Mouse (Mus musculus) neural tube, embryonic 11.5 days (tissue): ENCODE data around the gene Dbndd1. TPM values are rescaled to one million over a fixed set of nuclear protein-coding genes. Genes with fewer than 3 reads are reported as not detected.
"Not testable (repeated sequence)": the region's sequence is repeated elsewhere in the genome, so short reads cannot be mapped to it uniquely, and the experiment has no call there.

ENCODE experiments used
- ATAC-seq: fragments of 200-750 bp; cut with Nextera tagmentation; 2 replicates; pipeline ENCODE4 v1.8.0; 2017; ENCODE audit warnings: moderate number of reproducible peaks, mild to moderate bottlenecking, moderate TSS enrichment, moderate library complexity; ENCODE audit not compliant: insufficient read depth, low FRiP score, low TSS enrichment
- DNase-seq: peaks from one replicate; pipeline ENCODE4 v3.0.0-alpha.2; 2015; ENCODE audit warnings: low spot score
- H3K27ac ChIP-seq: fragments of 300-500 bp; sonication (generic); 2 replicates; pipeline ENCODE4 v1.5.1; 2014; ENCODE audit warnings: low read depth, mild to moderate bottlenecking, low read length
- H3K27me3 ChIP-seq: fragments of 300-500 bp; sonication (generic); 2 replicates; pipeline ENCODE4 v1.6.1; 2014; ENCODE audit warnings: mild to moderate bottlenecking, low read length, mixed read lengths; ENCODE audit not compliant: control insufficient read depth, insufficient read depth
- H3K36me3 ChIP-seq: fragments of 300-500 bp; sonication (generic); 2 replicates; pipeline ENCODE4 v1.6.1; 2014; ENCODE audit warnings: mild to moderate bottlenecking, low read length, moderate library complexity, mixed read lengths; ENCODE audit not compliant: control insufficient read depth, insufficient read depth
- H3K4me1 ChIP-seq: fragments of 300-500 bp; sonication (generic); 2 replicates; pipeline ENCODE4 v1.6.1; 2014; ENCODE audit warnings: low read length, mixed read lengths; ENCODE audit not compliant: control insufficient read depth, insufficient read depth
- H3K4me2 ChIP-seq: fragments of 300-500 bp; sonication (generic); 2 replicates; pipeline ENCODE4 v1.6.1; 2014; ENCODE audit warnings: low read depth, mild to moderate bottlenecking, moderate library complexity
- H3K4me3 ChIP-seq: fragments of 300-500 bp; sonication (generic); 2 replicates; pipeline ENCODE4 v1.5.1; 2014; ENCODE audit warnings: low read depth, low read length
- H3K9ac ChIP-seq: fragments of 300-500 bp; sonication (generic); 2 replicates; pipeline ENCODE4 v1.6.1; 2014; ENCODE audit warnings: mild to moderate bottlenecking, low read length
- H3K9me3 ChIP-seq: fragments of 300-500 bp; sonication (generic); 2 replicates; pipeline ENCODE4 v1.6.1; 2016; ENCODE audit warnings: low read length; ENCODE audit not compliant: control insufficient read depth
- WGBS: fragments of 180-500 bp; shearing (Covaris S2); extraction: QIAGEN DNeasy Blood & Tissue Kit; methylation state at CpG from one replicate; pipeline ENCODE4 v1.1.7; 2014; 5-methylcytosine and 5-hydroxymethylcytosine counted together
- polyA plus RNA-seq: library from polyadenylated mRNA; unstranded; fragments of >200 nt; fragmentation: Nextera tagmentation; extraction: Ambion mirVana; gene quantifications from 2 replicates; pipeline ENCODE4 v1.2.1, GENCODE M21; 2014

The Dbndd1 gene
- polyA plus RNA-seq, result 38.6 and 46.3 TPM in 2 replicates

DNA sequence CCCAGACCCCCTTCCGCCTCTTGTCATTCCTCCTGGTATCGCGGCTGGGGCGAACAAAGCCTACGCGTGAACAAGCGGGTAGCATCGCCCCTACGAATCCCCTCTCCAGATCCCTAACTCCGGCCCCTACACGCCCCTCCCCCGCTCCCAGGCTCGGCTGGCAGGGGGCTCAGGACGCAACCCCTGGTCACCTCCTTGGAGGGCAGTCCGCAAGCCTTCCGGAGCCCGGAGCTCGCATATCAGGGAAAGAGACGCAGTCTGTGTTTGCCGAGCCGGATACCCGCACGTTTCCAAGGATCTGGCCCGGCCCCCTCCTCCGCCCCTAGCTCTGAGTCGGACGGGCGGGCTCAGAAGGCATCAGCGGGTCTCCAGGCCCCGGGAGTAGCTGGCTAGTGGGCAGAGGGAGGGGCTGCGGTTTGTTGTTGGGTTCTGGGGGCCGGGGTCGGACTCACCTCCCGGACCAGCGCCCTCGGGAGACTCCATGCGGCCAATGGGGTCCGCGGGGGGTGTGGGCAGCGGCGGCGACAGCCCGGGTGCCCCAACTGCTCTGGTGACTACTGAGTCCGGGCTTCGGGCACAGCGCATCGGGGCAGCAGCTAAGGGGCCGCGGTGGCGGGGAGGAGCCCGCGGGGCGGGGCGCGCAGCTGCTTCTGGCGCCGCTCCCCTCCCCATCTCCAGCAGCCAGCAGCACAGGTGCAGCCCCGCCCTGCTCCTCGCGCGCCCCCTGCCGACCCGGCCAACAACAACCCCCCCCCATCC is at the start of gene Dbndd1:
Dbndd1 (minus strand) TSS at position 683 of the 759 bp plus-strand sequence.
- peak within 1 kb of the TSS; percentile 80 for H3K9ac ChIP-seq
- DNase-seq (peak; percentile 82), ATAC-seq (peak; percentile 57)
- peak within 1 kb of the TSS; percentile 53 for H3K4me2 ChIP-seq
- H3K36me3 ChIP-seq, result no peaks in the 10 kb centered on the region
- under 1% methylated on average over 47 of the region's 63 CpGs for WGBS
- no peaks in the 10 kb centered on the region for H3K9me3 ChIP-seq
- peak within 1 kb of the TSS; percentile 42 for H3K27ac ChIP-seq
- 0 out of 2 replicates have a peak, but pooled peaks cover 7% of the 10 kb centered on the region for H3K4me1 ChIP-seq
- H3K4me3 ChIP-seq, result peak within 1 kb of the TSS; percentile 56
- H3K27me3 ChIP-seq, result no peaks in the 10 kb centered on the region

DNA sequence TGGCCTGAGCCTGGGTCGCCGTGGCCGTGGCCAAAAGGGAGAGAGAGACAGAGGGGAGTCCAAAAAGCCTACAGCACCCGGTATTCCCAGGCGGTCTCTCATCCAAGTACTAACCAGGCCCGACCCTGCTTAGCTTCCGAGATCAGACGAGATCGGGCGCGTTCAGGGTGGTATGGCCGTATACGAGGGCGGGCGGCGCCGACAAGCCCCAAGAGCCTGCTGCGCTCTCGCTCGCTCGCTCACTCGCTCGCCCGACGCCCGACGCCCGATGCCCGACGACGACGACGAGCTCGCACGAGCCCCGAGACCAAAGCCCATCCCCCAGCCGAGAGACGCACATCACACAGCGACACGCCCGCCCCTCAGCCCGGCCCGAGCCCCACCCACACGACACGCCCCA is 49.0 kb upstream of the Dbndd1 start:
- H3K4me3 ChIP-seq, H3K9me3 ChIP-seq, H3K27me3 ChIP-seq, H3K4me2 ChIP-seq, H3K36me3 ChIP-seq, H3K4me1 ChIP-seq, H3K27ac ChIP-seq, DNase-seq, ATAC-seq, H3K9ac ChIP-seq: not testable (repeated sequence)
- WGBS, result no CpG with 5 or more reads among the region's 45 CpGs

DNA sequence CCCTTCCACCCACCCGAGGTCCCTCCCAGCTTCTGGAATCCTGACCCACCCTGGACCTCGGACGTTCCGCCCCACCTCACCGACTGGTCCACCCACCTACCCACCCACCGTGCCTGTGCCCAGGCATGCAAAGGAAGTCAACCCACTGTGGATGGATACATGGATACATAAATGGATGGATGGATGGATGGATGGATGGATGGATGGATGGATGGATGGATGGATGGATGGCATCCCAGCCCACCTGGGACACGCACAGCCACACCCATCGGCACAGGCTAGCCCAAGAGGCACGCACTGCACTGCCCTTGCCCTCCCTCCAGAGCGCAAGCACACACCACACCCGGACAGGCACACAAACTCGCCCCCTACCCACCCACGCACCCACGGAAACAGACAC is 22.4 kb upstream of the Dbndd1 start:
- H3K27me3 ChIP-seq, DNase-seq, H3K9ac ChIP-seq, H3K4me3 ChIP-seq, H3K4me1 ChIP-seq, H3K9me3 ChIP-seq, H3K27ac ChIP-seq, H3K4me2 ChIP-seq, ATAC-seq: not testable (repeated sequence)
- 59% methylated on average over 5 of the region's 14 CpGs for WGBS
- H3K36me3 ChIP-seq, result peaks cover 13% of the 10 kb centered on the region

DNA sequence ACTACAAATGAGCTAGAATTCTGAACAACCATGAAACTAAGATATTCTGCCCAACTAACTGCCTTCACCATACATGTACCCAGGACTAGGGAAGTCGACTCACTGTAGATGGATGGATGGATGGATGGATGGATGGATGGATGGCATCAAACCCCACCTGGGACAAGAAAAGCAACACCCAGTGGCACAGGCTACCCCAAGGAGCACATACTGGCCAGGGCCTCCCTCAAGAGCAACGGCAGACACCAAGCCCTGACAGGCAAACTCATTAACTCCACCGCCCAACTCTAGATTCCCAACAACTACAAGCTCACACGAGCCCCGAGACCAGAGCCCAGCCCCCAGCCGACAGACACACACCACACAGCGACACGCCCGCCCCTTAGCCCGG is 21.7 kb upstream of the Dbndd1 start:
- H3K27me3 ChIP-seq, result peaks cover 6% of the 10 kb centered on the region; the same call in 1 of the 2 replicates
- peaks cover 19% of the 10 kb centered on the region for H3K36me3 ChIP-seq
- ATAC-seq (no peak), DNase-seq (no peak)
- no peak overlapping the region for H3K27ac ChIP-seq
- no peak overlapping the region for H3K4me3 ChIP-seq
- no peak overlapping the region for H3K4me2 ChIP-seq
- no peaks in the 10 kb centered on the region for H3K9me3 ChIP-seq
- no peak overlapping the region for H3K9ac ChIP-seq
- WGBS, result 15% methylated on average over 9 of the region's 10 CpGs
- no peaks in the 10 kb centered on the region; the same call in 1 of the 2 replicates for H3K4me1 ChIP-seq

DNA sequence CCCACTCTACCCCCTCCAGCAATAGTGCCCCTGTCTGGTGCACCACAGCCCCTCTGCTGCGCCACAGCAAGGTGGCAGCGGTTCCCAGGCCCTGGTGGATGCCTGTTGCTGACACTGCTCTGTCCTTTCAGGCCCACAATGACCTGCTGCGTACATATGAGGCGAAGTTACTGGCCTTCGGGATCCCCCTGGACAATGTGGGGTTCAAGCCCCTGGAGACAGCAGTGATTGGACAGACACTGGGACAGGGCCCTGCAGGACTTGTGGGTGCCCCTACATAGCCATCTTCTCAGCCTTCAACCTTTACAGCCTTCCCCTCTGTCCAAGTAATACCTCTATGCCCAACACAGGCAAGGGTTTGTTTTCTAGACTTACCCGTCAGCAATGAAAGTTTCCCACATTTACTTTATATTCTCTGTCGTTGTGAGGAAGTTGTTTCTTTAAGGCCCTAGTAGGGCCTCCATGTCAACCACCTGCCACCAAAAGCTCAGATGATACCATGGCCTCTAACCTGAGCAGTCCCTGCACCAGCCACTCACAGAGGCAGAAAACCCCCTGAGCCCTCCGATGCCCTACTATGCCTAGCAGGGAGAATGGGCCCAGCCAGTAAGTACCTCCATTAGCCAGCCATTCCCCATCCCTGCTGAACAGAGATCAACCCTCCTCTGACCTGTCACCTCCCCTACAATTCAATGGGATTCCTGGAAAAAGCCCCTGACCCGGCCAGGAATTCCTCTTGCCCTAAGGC is 21.2 kb upstream of the Dbndd1 start:
- Histone ChIP-seq H3K4me3 (no peak overlapping the region), H3K27ac (no peak overlapping the region), H3K36me3 (peaks cover 24% of the 10 kb centered on the region), H3K9me3 (no peaks in the 10 kb centered on the region), H3K4me2 (no peak overlapping the region), H3K9ac (no peak overlapping the region), H3K27me3 (peaks cover 6% of the 10 kb centered on the region; the same call in 1 of the 2 replicates), H3K4me1 (no peaks in the 10 kb centered on the region; the same call in 1 of the 2 replicates)
- no peak for ATAC-seq
- 89% methylated on average over 9 of the region's 9 CpGs for WGBS
- no peak for DNase-seq

DNA sequence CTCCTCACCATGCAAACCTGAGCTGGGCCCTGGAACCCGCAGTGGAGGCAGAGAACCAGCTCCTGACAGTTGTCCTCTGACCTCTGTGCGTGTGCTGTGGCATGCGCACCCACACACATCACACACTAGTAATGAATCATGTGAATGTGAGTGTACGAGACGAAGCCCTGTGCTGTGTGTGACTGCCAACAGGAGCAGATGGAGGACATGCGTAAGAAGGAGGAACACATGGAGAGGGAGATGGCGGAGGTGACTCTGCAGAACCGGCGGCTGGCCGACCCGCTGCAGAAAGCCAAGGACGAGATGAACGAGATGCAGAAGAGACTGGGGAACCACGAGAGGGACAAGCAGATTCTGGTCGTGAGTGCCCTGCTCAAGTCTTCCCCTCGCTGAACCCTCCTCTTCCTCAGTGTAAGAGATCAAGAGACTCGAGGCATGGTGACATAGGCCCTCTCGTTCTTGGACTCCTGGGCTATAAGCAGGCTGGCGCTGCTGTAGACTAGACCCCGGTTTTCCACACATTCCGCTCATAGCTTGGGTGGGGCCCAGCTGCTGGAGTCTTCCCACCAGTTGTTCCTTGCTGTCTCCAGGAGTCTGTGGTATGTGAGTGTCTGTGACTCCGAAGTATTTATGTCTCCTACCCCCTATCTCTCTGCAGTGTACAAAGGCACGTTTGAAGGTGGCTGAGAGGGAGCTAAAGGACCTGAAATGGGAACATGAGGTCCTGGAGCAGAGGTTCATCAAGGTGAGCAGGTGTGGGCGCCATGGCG is 12.6 kb upstream of the Dbndd1 start:
- no peak overlapping the region for H3K4me3 ChIP-seq
- no peak overlapping the region for H3K9ac ChIP-seq
- 0 out of 2 replicates have a peak overlapping the region, but pooled peaks have one; percentile 8 for H3K27ac ChIP-seq
- H3K36me3 ChIP-seq, result peaks cover 41% of the 10 kb centered on the region
- H3K9me3 ChIP-seq, result no peaks in the 10 kb centered on the region
- ATAC-seq, result no peak
- H3K4me1 ChIP-seq, result no peaks in the 10 kb centered on the region
- H3K4me2 ChIP-seq, result no peak overlapping the region
- WGBS, result 95% methylated on average over 25 of the region's 25 CpGs
- no peaks in the 10 kb centered on the region for H3K27me3 ChIP-seq
- no peak for DNase-seq

DNA sequence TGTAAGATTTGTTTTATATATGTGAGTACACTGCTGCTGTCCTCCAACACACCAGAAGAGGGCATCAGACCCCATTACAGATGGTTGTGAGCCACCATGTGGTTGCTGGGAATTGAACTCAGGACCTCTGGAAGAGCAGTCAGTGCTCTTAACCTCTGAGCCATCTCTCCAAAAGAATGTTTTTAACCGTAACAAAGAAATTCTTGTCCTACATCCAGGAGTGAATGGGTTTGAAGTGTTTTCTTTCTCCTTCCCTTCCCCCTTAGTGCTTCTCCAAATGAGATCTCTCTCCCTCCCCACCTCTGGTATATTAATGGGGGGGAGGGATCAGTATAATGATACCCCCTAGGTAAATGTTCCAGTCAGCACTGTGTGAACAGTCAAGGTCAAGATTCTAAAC is 4.8 kb upstream of the Dbndd1 start:
- not testable (repeated sequence) for H3K36me3 ChIP-seq, DNase-seq, H3K27ac ChIP-seq, ATAC-seq, H3K9ac ChIP-seq, H3K9me3 ChIP-seq, H3K4me2 ChIP-seq, H3K27me3 ChIP-seq, H3K4me3 ChIP-seq, H3K4me1 ChIP-seq
- 100% methylated on average over 1 of the region's 1 CpGs for WGBS

DNA sequence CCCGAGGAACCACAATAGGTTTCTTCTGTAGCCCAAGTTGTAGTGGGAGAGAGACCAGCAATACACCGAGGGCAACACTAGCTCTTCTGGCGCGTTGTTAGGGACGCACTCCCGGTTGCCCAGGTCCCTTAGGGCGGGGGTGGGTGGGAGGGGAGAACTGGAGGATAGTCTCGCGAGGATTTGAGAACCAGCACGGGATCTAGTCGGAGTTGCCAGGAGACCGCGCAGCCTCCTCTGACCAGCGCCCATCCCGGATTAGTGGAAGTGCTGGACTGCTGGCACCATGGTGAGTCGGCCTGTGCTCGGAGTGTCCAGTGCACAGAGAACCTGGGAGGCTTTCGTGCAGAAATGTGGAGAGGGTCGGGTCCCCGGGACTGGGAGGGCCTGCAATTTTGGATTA is 3.4 kb upstream of the Dbndd1 start, which contains the start of gene Gas8:
Gas8 (plus strand) TSS at position 168 of the 400 bp plus-strand sequence.
- Histone ChIP-seq H3K36me3 (peaks cover 5% of the 10 kb centered on the region), H3K4me3 (peak within 1 kb of the TSS; percentile 70), H3K9ac (peak within 1 kb of the TSS; percentile 79), H3K27me3 (no peaks in the 10 kb centered on the region), H3K4me1 (0 out of 2 replicates have a peak, but pooled peaks cover 7% of the 10 kb centered on the region), H3K27ac (no peak within 1 kb of the TSS), H3K4me2 (peak within 1 kb of the TSS; percentile 62), H3K9me3 (no peaks in the 10 kb centered on the region)
- peak; percentile 91 for DNase-seq
- WGBS, result 0% methylated on average over 20 of the region's 20 CpGs
- ATAC-seq, result peak; percentile 75
